ENCODE assay signal across 8 mouse cellular contexts in genomic region chr4:55875304-55875703, GRCm38 (mm10).
DNase-seq lines count a peak whose midpoint lies in the region; ATAC-seq lines count a peak whose summit lies in the region.

No protein-coding gene starts in this region.

- intact Hi-C loops in heart, postnatal 36 days (cut with DNase I), result loop anchor here (5.0 kb wide), 1 partner anchor 237 kb away; no protein-coding TSS in a partner anchor

- H3K36me3 ChIP-seq in hindbrain, embryonic 10.5 days, result no peaks in the 10 kb centered on the region

- no peaks in the 10 kb centered on the region for H3K27me3 ChIP-seq in hindbrain, embryonic 10.5 days (ENCODE audit: insufficient read depth, poor library complexity, severe bottlenecking)

- no peaks in the 10 kb centered on the region for H3K4me1 ChIP-seq in hindbrain, embryonic 10.5 days (replicated peaks)

- WGBS in hindbrain, embryonic 10.5 days, result 94% methylated on average over 12 of the region's 12 CpGs

- DNase-seq in cerebellum, adult 11 months, result no peak
- DNase-seq in right cerebral cortex, adult 18-20 months, result peak; percentile 4
- no peak for DNase-seq in right cerebral cortex, postnatal 36 days (ENCODE audit: low spot score in 2 of 2)
- peak; percentile 68 to 73 for DNase-seq in heart, postnatal 36 days
- DNase-seq in skeletal muscle tissue, adult 2 months (ENCODE audit: low read depth, low spot score), result peak; percentile 80
- no peak for DNase-seq in hindbrain, embryonic 10.5 days (ENCODE audit: low spot score)

- no peaks in the 10 kb centered on the region for H3K9me3 ChIP-seq in hindbrain, embryonic 10.5 days

- H3K27ac ChIP-seq in hindbrain, embryonic 10.5 days, result no peak overlapping the region

- peak; percentile 56; the same call in 1 of the 2 replicates for ATAC-seq in cerebellum, adult (ENCODE audit: insufficient number of reproducible peaks, low FRiP score, low TSS enrichment)
- ATAC-seq in CD4-positive, CD25-positive, alpha-beta regulatory T cell, adult 4 months, result no peak

- no peak overlapping the region for H3K4me3 ChIP-seq in hindbrain, embryonic 10.5 days

Comparison
In these comparisons a context has a peak if more than half of its experiments do, and no peak if none do; other contexts are left out.
1. DNase-seq: peak in right cerebral cortex, adult 18-20 months (single experiment), heart, postnatal 36 days (2 of 2) and skeletal muscle tissue, adult 2 months (single experiment); none in cerebellum, adult 11 months (single experiment), right cerebral cortex, postnatal 36 days (0 of 2) and hindbrain, embryonic 10.5 days (single experiment).